Mouse (Mus musculus) midbrain, embryonic 13.5 days (tissue): ENCODE data around the gene Cftr. TPM values are rescaled to one million over a fixed set of nuclear protein-coding genes. Genes with fewer than 3 reads are reported as not detected.

ENCODE experiments used
- ATAC-seq: fragments of 200-750 bp; cut with Nextera tagmentation; 2 replicates; pipeline ENCODE4 v1.8.0; 2017; ENCODE audit warnings: mild to moderate bottlenecking, moderate TSS enrichment, moderate library complexity
- H3K27ac ChIP-seq: fragments of 300-500 bp; sonication (generic); 2 replicates; pipeline ENCODE4 v1.5.1; 2015; ENCODE audit warnings: inconsistent platforms, mild to moderate bottlenecking, moderate library complexity
- H3K27me3 ChIP-seq: fragments of 300-500 bp; sonication (generic); 2 replicates; pipeline ENCODE4 v1.6.1; 2015; ENCODE audit warnings: mild to moderate bottlenecking, inconsistent platforms
- H3K36me3 ChIP-seq: fragments of 300-500 bp; sonication (generic); 2 replicates; pipeline ENCODE4 v1.6.1; 2015; ENCODE audit warnings: mild to moderate bottlenecking, inconsistent platforms
- H3K4me1 ChIP-seq: fragments of 300-500 bp; sonication (generic); replicated peaks from 2 replicates; pipeline ENCODE4 v1.6.1; 2015; ENCODE audit warnings: inconsistent platforms
- H3K4me2 ChIP-seq: fragments of 300-500 bp; sonication (generic); replicated peaks from 2 replicates; pipeline ENCODE4 v1.6.1; 2015; ENCODE audit warnings: moderate library complexity, mild to moderate bottlenecking, inconsistent platforms
- H3K4me3 ChIP-seq: fragments of 300-500 bp; sonication (generic); replicated peaks from 2 replicates; pipeline ENCODE4 v1.5.1; 2015; ENCODE audit warnings: mild to moderate bottlenecking, inconsistent platforms
- H3K9ac ChIP-seq: fragments of 300-500 bp; sonication (generic); replicated peaks from 2 replicates; pipeline ENCODE4 v1.6.1; 2015; ENCODE audit warnings: mild to moderate bottlenecking, inconsistent platforms
- H3K9me3 ChIP-seq: fragments of 300-500 bp; sonication (generic); 2 replicates; pipeline ENCODE4 v1.6.1; 2016; ENCODE audit warnings: mild to moderate bottlenecking, inconsistent platforms
- WGBS: fragments of 180-500 bp; shearing (Covaris S2); methylation state at CpG from one replicate; pipeline ENCODE4 v1.1.7; 2015; 5-methylcytosine and 5-hydroxymethylcytosine counted together
- polyA plus RNA-seq: library from polyadenylated mRNA; unstranded; fragments of >200 nt; fragmentation: Nextera tagmentation; extraction: Ambion mirVana; gene quantifications from 2 replicates; pipeline ENCODE4 v1.2.1, GENCODE M21; 2015

Cftr gene
- polyA plus RNA-seq, 1 experiment from 2014 or later = 0.22 TPM

DNA sequence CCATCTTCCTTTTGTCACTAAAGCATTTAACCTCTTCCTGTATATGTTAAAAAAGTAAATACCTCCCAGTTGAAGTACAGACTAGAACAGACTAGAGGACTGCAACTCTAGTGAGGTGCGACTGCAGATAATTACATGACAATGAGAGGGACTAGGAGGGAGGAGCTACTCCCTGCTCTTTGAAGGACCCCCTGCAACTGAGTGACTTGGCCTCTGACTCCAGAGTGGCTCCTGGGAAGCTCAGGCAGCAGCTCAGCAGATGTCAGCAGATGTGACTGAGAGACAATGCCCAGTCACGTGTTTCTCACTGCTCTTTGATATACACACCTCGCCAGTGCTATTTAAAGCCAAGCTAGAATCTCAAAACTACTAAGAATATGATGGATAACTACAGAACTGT is 54.7 kb downstream of the Cftr start:
- H3K9ac ChIP-seq = no peak overlapping the region
- ATAC-seq = no peak
- WGBS = 5% methylated on average over 3 of the region's 3 CpGs

DNA sequence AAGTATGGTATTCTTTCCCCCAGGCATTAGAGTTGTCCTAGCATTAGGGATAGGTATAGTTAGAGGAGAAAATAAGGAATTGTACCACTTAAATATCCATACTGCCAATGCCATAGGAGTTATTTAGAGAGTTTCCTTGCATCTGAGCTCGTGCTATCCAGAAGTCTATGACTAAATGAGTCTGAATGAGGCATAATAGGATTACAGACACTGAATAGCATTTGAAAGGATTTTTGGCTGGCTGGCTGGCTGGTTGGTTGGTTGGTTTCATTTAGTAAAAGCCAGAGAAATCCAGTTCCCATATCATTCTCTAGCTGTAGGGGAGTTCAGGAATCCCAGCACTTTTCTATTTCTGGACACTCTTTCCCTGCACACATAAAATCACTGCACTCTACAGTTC is 76.0 kb downstream of the Cftr start:
- Histone ChIP-seq H3K36me3 (no peaks in the 10 kb centered on the region), H3K9ac (no peak overlapping the region), H3K27me3 (no peaks in the 10 kb centered on the region), H3K4me2 (no peak overlapping the region), H3K4me3 (no peak overlapping the region), H3K27ac (no peak overlapping the region), H3K4me1 (no peaks in the 10 kb centered on the region), H3K9me3 (no peaks in the 10 kb centered on the region)
- ATAC-seq = no peak
- 0% methylated on average over 1 of the region's 1 CpGs for WGBS

More for the DNA sequence above, 54.7 kb downstream of the Cftr start:
- Histone ChIP-seq H3K36me3 (no peaks in the 10 kb centered on the region), H3K27me3 (no peaks in the 10 kb centered on the region), H3K27ac (no peak overlapping the region), H3K4me3 (no peak overlapping the region), H3K4me2 (no peak overlapping the region), H3K4me1 (no peaks in the 10 kb centered on the region), H3K9me3 (no peaks in the 10 kb centered on the region)

- 53% methylated on average over 2 of the region's 2 CpGs for WGBS
- no peaks in the 10 kb centered on the region for H3K4me1 ChIP-seq
- no peak for ATAC-seq
- H3K27ac ChIP-seq = no peak overlapping the region
- no peaks in the 10 kb centered on the region for H3K27me3 ChIP-seq
- H3K9ac ChIP-seq = no peak overlapping the region
- H3K4me2 ChIP-seq = no peak overlapping the region
- no peaks in the 10 kb centered on the region for H3K9me3 ChIP-seq
- H3K36me3 ChIP-seq = no peaks in the 10 kb centered on the region
- H3K4me3 ChIP-seq = no peak overlapping the region
These were observed 77.5 kb downstream of the Cftr start for GRCm38 (mm10) chr6:18247891-18248463.

DNA sequence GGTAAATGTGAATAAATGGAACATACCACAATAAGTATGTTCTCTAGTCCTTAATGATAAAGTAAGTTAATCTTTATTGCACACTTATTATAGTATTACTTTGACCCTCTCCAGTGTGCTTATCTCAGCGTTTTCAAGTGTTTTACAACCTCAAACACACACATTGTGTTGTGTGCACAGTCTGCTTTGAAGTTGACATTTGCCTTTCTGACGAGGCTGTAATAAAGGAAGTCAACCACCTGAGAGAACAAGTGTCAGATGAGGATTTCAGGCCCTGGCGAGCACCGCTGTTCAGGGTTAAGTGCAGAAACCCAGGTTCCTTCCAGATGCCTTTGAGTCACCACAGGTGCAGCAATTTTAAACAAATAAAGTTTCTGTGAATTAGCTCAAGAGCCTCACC is 78.0 kb downstream of the Cftr start:
- Histone ChIP-seq H3K4me1 (no peaks in the 10 kb centered on the region), H3K9me3 (no peaks in the 10 kb centered on the region), H3K27ac (no peak overlapping the region), H3K36me3 (no peaks in the 10 kb centered on the region), H3K4me2 (no peak overlapping the region), H3K27me3 (no peaks in the 10 kb centered on the region), H3K4me3 (no peak overlapping the region), H3K9ac (no peak overlapping the region)
- WGBS = 47% methylated on average over 4 of the region's 4 CpGs
- no peak for ATAC-seq

DNA sequence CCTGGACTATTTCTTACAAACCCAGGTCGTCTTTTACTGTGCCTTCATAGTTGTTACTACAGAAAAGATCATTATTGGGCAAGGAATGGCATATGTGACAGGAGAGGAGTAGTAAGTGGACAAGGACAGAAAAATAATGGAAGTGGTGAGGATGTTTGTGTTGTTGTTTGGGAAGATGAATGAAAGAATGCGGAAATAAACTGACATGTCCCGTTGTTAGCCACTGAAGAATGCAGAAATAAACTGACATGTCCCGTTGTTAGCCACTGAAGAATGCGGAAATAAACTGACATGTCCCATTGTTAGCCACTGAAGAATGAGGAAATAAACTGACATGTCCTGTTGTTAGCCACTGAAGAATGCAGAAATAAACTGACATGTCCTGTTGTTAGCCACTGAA is 84.1 kb downstream of the Cftr start:
- H3K4me2 ChIP-seq = no peak overlapping the region
- no peaks in the 10 kb centered on the region for H3K27me3 ChIP-seq
- H3K27ac ChIP-seq = no peak overlapping the region
- H3K9ac ChIP-seq = no peak overlapping the region
- no peak overlapping the region for H3K4me3 ChIP-seq
- H3K4me1 ChIP-seq = no peaks in the 10 kb centered on the region
- H3K36me3 ChIP-seq = no peaks in the 10 kb centered on the region
- WGBS = 33% methylated on average over 5 of the region's 5 CpGs
- no peaks in the 10 kb centered on the region for H3K9me3 ChIP-seq
- ATAC-seq = no peak

DNA sequence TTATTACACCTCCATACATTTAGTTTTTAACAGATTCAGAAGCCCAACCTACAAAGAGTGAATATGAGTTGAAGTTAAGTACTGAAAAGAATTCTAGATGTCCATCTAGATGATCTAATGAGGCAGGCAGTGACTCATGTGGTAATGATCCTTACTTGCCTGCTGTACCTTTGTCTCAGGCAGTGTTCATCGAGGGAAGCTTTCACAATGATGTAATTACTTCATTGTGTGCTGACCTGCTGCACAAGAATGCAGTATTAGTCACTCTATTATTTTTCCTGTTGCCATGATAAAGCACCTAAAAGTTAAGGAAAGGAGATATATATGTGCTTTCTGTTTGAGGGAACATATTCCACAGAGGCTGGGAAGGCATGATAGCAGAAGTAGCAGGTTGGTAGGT is 100.5 kb downstream of the Cftr start:
- H3K4me2 ChIP-seq = no peak overlapping the region
- H3K9me3 ChIP-seq = no peaks in the 10 kb centered on the region
- H3K36me3 ChIP-seq = no peaks in the 10 kb centered on the region
- no peak overlapping the region for H3K4me3 ChIP-seq
- ATAC-seq = no peak
- no peak overlapping the region for H3K9ac ChIP-seq
- H3K27me3 ChIP-seq = no peaks in the 10 kb centered on the region
- H3K27ac ChIP-seq = no peak overlapping the region
- WGBS = 30% methylated on average over 1 of the region's 1 CpGs
- no peaks in the 10 kb centered on the region for H3K4me1 ChIP-seq

DNA sequence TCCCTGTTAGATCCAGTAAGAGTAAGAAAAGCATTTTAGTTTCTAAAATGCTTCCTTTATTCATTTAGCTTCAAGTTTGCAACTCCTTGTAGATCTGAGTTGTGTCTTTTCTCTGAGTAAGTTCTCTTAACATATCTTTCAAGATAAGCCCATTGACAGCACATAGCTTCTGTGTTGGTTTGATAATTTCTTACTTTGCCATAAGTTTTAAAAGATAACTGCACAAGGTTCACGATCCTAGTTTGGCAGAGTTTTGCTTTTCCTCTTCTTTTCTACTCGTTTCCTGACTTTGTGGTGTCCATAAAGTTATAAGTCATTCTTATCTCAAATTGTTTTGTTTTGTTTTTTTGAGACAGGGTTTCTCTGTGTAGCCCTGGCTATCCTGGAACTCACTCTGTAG is 130.3 kb downstream of the Cftr start:
- Histone ChIP-seq H3K4me1 (no peaks in the 10 kb centered on the region), H3K27ac (no peak overlapping the region), H3K9ac (no peak overlapping the region), H3K4me2 (no peak overlapping the region), H3K27me3 (no peaks in the 10 kb centered on the region), H3K4me3 (no peak overlapping the region), H3K9me3 (no peaks in the 10 kb centered on the region), H3K36me3 (no peaks in the 10 kb centered on the region)
- 79% methylated on average over 2 of the region's 2 CpGs for WGBS
- no peak for ATAC-seq

GRCm38 (mm10) chr6:18302105-18302504 is 131.6 kb downstream of the Cftr start:
- Histone ChIP-seq H3K36me3 (no peaks in the 10 kb centered on the region), H3K9ac (no peak overlapping the region), H3K27me3 (no peaks in the 10 kb centered on the region), H3K4me2 (no peak overlapping the region), H3K9me3 (no peaks in the 10 kb centered on the region), H3K4me1 (no peaks in the 10 kb centered on the region), H3K27ac (no peak overlapping the region), H3K4me3 (no peak overlapping the region)
- 78% methylated on average over 5 of the region's 5 CpGs for WGBS
- no peak for ATAC-seq

GRCm38 (mm10) chr6:18303228-18303627 is 132.7 kb downstream of the Cftr start:
- Histone ChIP-seq H3K9me3 (no peaks in the 10 kb centered on the region), H3K4me2 (no peak overlapping the region), H3K27me3 (no peaks in the 10 kb centered on the region), H3K36me3 (no peaks in the 10 kb centered on the region), H3K9ac (no peak overlapping the region), H3K4me3 (no peak overlapping the region), H3K4me1 (no peaks in the 10 kb centered on the region), H3K27ac (no peak overlapping the region)
- ATAC-seq = no peak
- 69% methylated on average over 3 of the region's 3 CpGs for WGBS

DNA sequence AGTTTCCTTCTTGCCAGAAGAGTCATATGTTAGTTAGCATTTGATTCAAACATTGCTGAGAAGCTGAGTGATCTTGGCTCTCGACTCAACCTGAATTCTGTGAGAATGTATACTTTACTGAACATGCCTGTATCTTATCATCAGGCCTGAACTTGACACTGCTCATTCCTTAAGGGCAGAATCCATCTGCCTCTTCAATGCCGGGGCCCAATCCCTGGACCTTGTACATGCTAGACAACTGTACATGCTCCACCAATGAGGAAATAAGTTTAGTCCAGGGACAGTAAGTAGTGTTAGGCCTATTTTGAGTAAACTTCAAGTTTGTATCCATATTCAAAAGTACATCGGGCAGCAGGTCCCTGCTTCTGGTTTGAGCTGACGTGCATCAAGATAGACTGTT is 134.6 kb downstream of the Cftr start:
- H3K27me3 ChIP-seq = no peaks in the 10 kb centered on the region
- ATAC-seq = no peak
- H3K4me1 ChIP-seq = no peaks in the 10 kb centered on the region
- no peak overlapping the region for H3K9ac ChIP-seq
- no peak overlapping the region for H3K4me2 ChIP-seq
- H3K36me3 ChIP-seq = no peaks in the 10 kb centered on the region
- 92% methylated on average over 4 of the region's 4 CpGs for whole genome bisulfite sequencing
- no peak overlapping the region for H3K27ac ChIP-seq
- H3K4me3 ChIP-seq = no peak overlapping the region
- H3K9me3 ChIP-seq = no peaks in the 10 kb centered on the region

- Histone ChIP-seq H3K4me2 (no peak overlapping the region), H3K9ac (no peak overlapping the region), H3K4me3 (no peak overlapping the region), H3K36me3 (no peaks in the 10 kb centered on the region), H3K9me3 (no peaks in the 10 kb centered on the region), H3K4me1 (no peaks in the 10 kb centered on the region), H3K27ac (no peak overlapping the region), H3K27me3 (no peaks in the 10 kb centered on the region)
- no peak for ATAC-seq
- WGBS = 26% methylated on average over 2 of the region's 2 CpGs
These were observed 140.5 kb downstream of the Cftr start for GRCm38 (mm10) chr6:18310983-18311382.

GRCm38 (mm10) chr6:18314365-18314943 is 144.0 kb downstream of the Cftr start:
- no peaks in the 10 kb centered on the region for H3K4me1 ChIP-seq
- H3K27ac ChIP-seq = no peak overlapping the region
- no peak overlapping the region for H3K9ac ChIP-seq
- no peaks in the 10 kb centered on the region for H3K9me3 ChIP-seq
- no peak for ATAC-seq
- no peaks in the 10 kb centered on the region for H3K27me3 ChIP-seq
- H3K4me2 ChIP-seq = no peak overlapping the region
- H3K36me3 ChIP-seq = no peaks in the 10 kb centered on the region
- H3K4me3 ChIP-seq = no peak overlapping the region
- 81% methylated on average over 3 of the region's 3 CpGs for WGBS

- no peaks in the 10 kb centered on the region for H3K9me3 ChIP-seq
- H3K4me2 ChIP-seq = no peak overlapping the region
- WGBS = 91% methylated on average over 1 of the region's 1 CpGs
- H3K4me1 ChIP-seq = no peaks in the 10 kb centered on the region
- no peak for ATAC-seq
- H3K27me3 ChIP-seq = no peaks in the 10 kb centered on the region
- H3K4me3 ChIP-seq = no peak overlapping the region
- no peak overlapping the region for H3K27ac ChIP-seq
- no peaks in the 10 kb centered on the region for H3K36me3 ChIP-seq
- H3K9ac ChIP-seq = no peak overlapping the region
These were observed 152.5 kb downstream of the Cftr start for GRCm38 (mm10) chr6:18322950-18323349.
